ENCODE assay signal across 8 mouse cellular contexts in genomic region chr11:25301130-25301529, GRCm38 (mm10).
DNase-seq lines count a peak whose midpoint lies in the region; ATAC-seq and TF ChIP-seq lines count a peak whose summit lies in the region.

No protein-coding gene starts in this region.

- TF ChIP-seq CTCF in Patski (IDR thresholded peaks at IDR 0.05) = peak; percentile 48

- intact Hi-C loops in gastrocnemius, postnatal 14 days (cut with DNase I; ENCODE audit: low total_unique reads) = no loop called here

- no peaks in the 10 kb centered on the region for H3K9me3 ChIP-seq in lung, embryonic 16.5 days (ENCODE audit: control insufficient read depth, low read length)

- no peak for ATAC-seq in Patski
- peak; percentile 45; the same call in 1 of the 2 replicates for ATAC-seq in lung, embryonic 16.5 days (ENCODE audit: low read depth)

- no peaks in the 10 kb centered on the region for H3K4me1 ChIP-seq in lung, embryonic 16.5 days (replicated peaks; ENCODE audit: control insufficient read depth, insufficient read depth, low read length)

- POLR2A ChIA-PET in Patski (lab: Charles Lee) = no interaction called here

- DNase-seq in 3T3-L1 (ENCODE audit: low read depth, low spot score) (peak; percentile 24), Patski (ENCODE audit: low read depth, low spot score) (no peak)
- DNase-seq in cerebellum, postnatal 25 days = peak; percentile 60 to 81
- peak; percentile 47 for DNase-seq in gastrocnemius, postnatal 14 days
- peak; percentile 33 for DNase-seq in large intestine, adult 2 months (ENCODE audit: low read depth, low spot score)
- DNase-seq in right cerebral cortex, adult 2 months (ENCODE audit: low spot score in 2 of 2) = peak; percentile 74 to 83
- DNase-seq in urinary bladder, postnatal 4 days (ENCODE audit: low spot score in 2 of 2) = peak; percentile 21 to 69

- H3K27me3 ChIP-seq in Patski = no peaks in the 10 kb centered on the region
- H3K27me3 ChIP-seq in lung, embryonic 16.5 days (ENCODE audit: control insufficient read depth, insufficient read depth, low read depth, low read length) = no peaks in the 10 kb centered on the region

- H3K36me3 ChIP-seq in lung, embryonic 16.5 days (ENCODE audit: control insufficient read depth, insufficient read depth, low read length) = no peaks in the 10 kb centered on the region

- no peak overlapping the region for H3K4me3 ChIP-seq in lung, embryonic 16.5 days (ENCODE audit: low read length)

- no peak overlapping the region for H3K27ac ChIP-seq in lung, embryonic 16.5 days (ENCODE audit: low read length)

- no peak overlapping the region for H3K4me2 ChIP-seq in lung, embryonic 16.5 days (ENCODE audit: low read depth, low read length)

- WGBS in large intestine, adult 2 months = 16% methylated on average over 9 of the region's 9 CpGs
- WGBS in lung, embryonic 16.5 days = 13% methylated on average over 9 of the region's 9 CpGs

- H3K9ac ChIP-seq in lung, embryonic 16.5 days (ENCODE audit: low read length) = no peak overlapping the region

- CTCF ChIA-PET in Patski (lab: Charles Lee) = interaction anchor here (0.9 to 1.1 kb wide), 2 partner anchors 10 to 19 kb away, joined by 3 read pairs; no protein-coding TSS in a partner anchor

- in situ Hi-C loops in Patski (cut with MboI; ENCODE audit: low pct_unique_long_range_greater_than_20kb) = loop anchor here (25.0 kb wide), 1 partner anchor 1264 kb away; no protein-coding TSS in a partner anchor
